ENCODE assay signal across 20 mouse cellular contexts in genomic region chr6:89428661-89429375, GRCm38 (mm10).
"Had no signal": no experiment of that assay in that cellular context is flagged by ENCODE, and none has a peak within 500 bp of the region (broad histone marks: within the 10 kb centered on the region; RNA-seq: fewer than 3 reads in every experiment).

No protein-coding gene starts in this region.

- DNase-seq: kidney, adult 18-20 months; kidney, postnatal 25 days; layer of hippocampus, adult 9-11 months; left cerebral cortex, postnatal 4 days; lung, adult 18-20 months; lung, postnatal 10 days; lung, postnatal 4 days; midbrain, embryonic 14.5 days; thymus, adult 2 months; thymus, postnatal 14 days had no signal

- H3K27ac ChIP-seq: hindbrain, postnatal 0 days; kidney, embryonic 15.5 days; layer of hippocampus, adult 2 months; limb, embryonic 12.5 days; limb, embryonic 15.5 days; liver, embryonic 12.5 days; liver, embryonic 15.5 days; lung, embryonic 15.5 days had no signal

- H3K4me3 ChIP-seq: kidney, embryonic 15.5 days; layer of hippocampus, adult 2 months; limb, embryonic 12.5 days; limb, embryonic 15.5 days; liver, embryonic 12.5 days; liver, embryonic 15.5 days; lung, embryonic 15.5 days had no signal

- H3K27me3 ChIP-seq: kidney, embryonic 15.5 days; limb, embryonic 12.5 days; limb, embryonic 15.5 days; liver, embryonic 12.5 days; lung, embryonic 15.5 days had no signal

- ATAC-seq: hindbrain, postnatal 0 days; inflammation-experienced regulatory T-cells, adult 6 months; liver, embryonic 12.5 days had no signal

- H3K4me2 ChIP-seq: kidney, embryonic 15.5 days; limb, embryonic 12.5 days; limb, embryonic 15.5 days; liver, embryonic 12.5 days; liver, embryonic 15.5 days; lung, embryonic 15.5 days; midbrain, embryonic 11.5 days had no signal

- H3K4me1 ChIP-seq: kidney, embryonic 15.5 days; limb, embryonic 12.5 days; limb, embryonic 15.5 days; liver, embryonic 12.5 days; liver, embryonic 15.5 days had no signal

- H3K9ac ChIP-seq: kidney, embryonic 15.5 days; limb, embryonic 12.5 days; limb, embryonic 15.5 days; liver, embryonic 12.5 days; liver, embryonic 15.5 days; lung, embryonic 15.5 days had no signal

- H3K9me3 ChIP-seq: kidney, embryonic 15.5 days; limb, embryonic 12.5 days; limb, embryonic 15.5 days; liver, embryonic 12.5 days; liver, embryonic 15.5 days; lung, embryonic 15.5 days had no signal

- H3K36me3 ChIP-seq: kidney, embryonic 15.5 days; limb, embryonic 12.5 days; limb, embryonic 15.5 days; liver, embryonic 12.5 days; liver, embryonic 15.5 days; lung, embryonic 15.5 days had no signal
